Mouse (Mus musculus) kidney, postnatal 4 days (tissue): ENCODE results near the gene Il4ra.
A peak's percentile ranks its signal among the peaks of the same experiment; 100 is the strongest.

Source experiments
- DNase-seq, 2 experiments: peaks; one replicate each; pipeline ENCODE4 v3.0.0; 2021; ENCODE audit warnings: mixed read lengths in 2 of 2

The Il4ra gene

GRCm38 (mm10) chr7:125551766-125552709 lies at the start of gene Il4ra:
Gene Il4ra, plus strand, starts transcription at chr7:125552120.
- DNase-seq = peak; percentile 92 to 95

- no peak for DNase-seq
These were observed 48.4 kb upstream of the Il4ra start for GRCm38 (mm10) chr7:125503374-125504092.

- DNase-seq = no peak
These were observed 47.3 kb upstream of the Il4ra start for GRCm38 (mm10) chr7:125504618-125505017.

- DNase-seq = no peak
These were observed 46.4 kb upstream of the Il4ra start for GRCm38 (mm10) chr7:125505568-125505967.

GRCm38 (mm10) chr7:125507279-125507678 lies 44.6 kb upstream of the Il4ra start:
- no peak for DNase-seq

- no peak for DNase-seq
These were observed 40.5 kb upstream of the Il4ra start for GRCm38 (mm10) chr7:125511432-125511831.

- DNase-seq = no peak
These were observed 40.1 kb upstream of the Il4ra start for GRCm38 (mm10) chr7:125511852-125512251.

GRCm38 (mm10) chr7:125515081-125515853 lies 36.7 kb upstream of the Il4ra start:
- DNase-seq = peak; percentile 21 to 40

GRCm38 (mm10) chr7:125516723-125517122 lies 35.2 kb upstream of the Il4ra start:
- DNase-seq = no peak

- no peak for DNase-seq
These were observed 34.5 kb upstream of the Il4ra start for GRCm38 (mm10) chr7:125517470-125517869.

GRCm38 (mm10) chr7:125519715-125520114 lies 32.2 kb upstream of the Il4ra start:
- no peak for DNase-seq

GRCm38 (mm10) chr7:125523051-125523450 lies 28.9 kb upstream of the Il4ra start:
- DNase-seq = no peak

- no peak for DNase-seq
These were observed 24.7 kb upstream of the Il4ra start for GRCm38 (mm10) chr7:125527186-125527585.

GRCm38 (mm10) chr7:125527901-125528580 lies 23.9 kb upstream of the Il4ra start:
- DNase-seq = no peak

- no peak for DNase-seq
These were observed 12.6 kb upstream of the Il4ra start for GRCm38 (mm10) chr7:125539351-125539750.

GRCm38 (mm10) chr7:125541026-125541425 lies 10.9 kb upstream of the Il4ra start:
- no peak for DNase-seq

GRCm38 (mm10) chr7:125541821-125542220 lies 10.1 kb upstream of the Il4ra start:
- no peak for DNase-seq

- no peak for DNase-seq
These were observed 9.4 kb upstream of the Il4ra start for GRCm38 (mm10) chr7:125542335-125543050.

GRCm38 (mm10) chr7:125543497-125543896 lies 8.4 kb upstream of the Il4ra start:
- DNase-seq = no peak

GRCm38 (mm10) chr7:125545331-125545730 lies 6.6 kb upstream of the Il4ra start:
- no peak for DNase-seq

- DNase-seq = no peak
These were observed 5.2 kb upstream of the Il4ra start for GRCm38 (mm10) chr7:125546727-125547126.

- DNase-seq = no peak
These were observed 2.0 kb upstream of the Il4ra start for GRCm38 (mm10) chr7:125549916-125550315.
